Mouse (Mus musculus) layer of hippocampus, adult 18-20 months (tissue): ENCODE measurements around the gene Col4a2. TPM values are rescaled to one million over a fixed set of nuclear protein-coding genes. Genes with fewer than 3 reads are reported as not detected.
A peak's percentile ranks its signal among the peaks of the same experiment; 100 is the strongest.
"Not testable (repeated sequence)": the region's sequence is repeated elsewhere in the genome, so short reads cannot be mapped to it uniquely, and the experiment has no call there.

ENCODE experiments used
- DNase-seq, 2 experiments: peaks; one replicate each; pipeline ENCODE4 v3.0.0; 2022; ENCODE audit warnings: low spot score in 2 of 2
- total RNA-seq, 2 experiments: library from RNA; stranded (reverse); gene quantifications; 2 replicates each; pipeline ENCODE4 v1.2.3; 2021

Col4a2 gene
- total RNA-seq, 2 experiments from 2014 or later, result 39.6 to 42.9 TPM

DNA sequence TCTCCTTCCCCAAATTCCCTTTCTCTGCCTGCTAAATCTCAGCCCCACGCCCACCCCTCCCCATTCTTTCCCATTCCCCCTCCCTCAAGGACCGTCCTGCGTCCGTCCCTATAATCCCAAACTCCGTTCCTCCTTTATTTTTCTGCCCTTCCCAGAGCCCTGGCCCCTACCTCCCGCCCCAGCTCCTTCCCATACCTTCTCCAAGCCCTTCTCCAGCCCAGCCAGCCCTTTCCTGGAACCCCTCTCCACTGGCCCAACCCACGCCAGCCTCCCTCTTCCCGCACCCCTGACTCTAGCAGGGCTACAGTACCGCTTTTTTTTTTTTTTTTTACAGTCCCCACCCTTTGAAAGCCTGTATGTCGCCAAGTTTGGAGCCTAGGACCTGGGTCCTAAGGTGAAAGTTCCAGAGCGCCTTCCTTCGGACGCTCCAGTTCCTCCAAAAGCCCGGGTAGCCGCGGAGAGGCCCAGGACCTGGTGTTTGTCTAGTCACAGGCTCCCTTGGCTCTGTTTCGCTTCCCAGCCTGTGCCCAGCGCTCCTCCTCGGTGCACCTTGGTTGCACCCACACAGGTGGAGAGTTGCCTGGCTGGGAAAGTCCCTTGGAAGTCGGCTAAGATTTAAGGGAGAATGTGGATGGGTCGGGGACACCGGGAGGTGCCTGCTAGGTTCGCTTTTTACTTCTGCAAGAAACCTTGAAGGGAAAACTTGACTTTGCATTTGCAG, 166.4 kb downstream of the Col4a2 start:
- no peak for DNase-seq

GRCm38 (mm10) chr8:11479591-11479990, 167.0 kb downstream of the Col4a2 start:
- DNase-seq, result no peak

DNA sequence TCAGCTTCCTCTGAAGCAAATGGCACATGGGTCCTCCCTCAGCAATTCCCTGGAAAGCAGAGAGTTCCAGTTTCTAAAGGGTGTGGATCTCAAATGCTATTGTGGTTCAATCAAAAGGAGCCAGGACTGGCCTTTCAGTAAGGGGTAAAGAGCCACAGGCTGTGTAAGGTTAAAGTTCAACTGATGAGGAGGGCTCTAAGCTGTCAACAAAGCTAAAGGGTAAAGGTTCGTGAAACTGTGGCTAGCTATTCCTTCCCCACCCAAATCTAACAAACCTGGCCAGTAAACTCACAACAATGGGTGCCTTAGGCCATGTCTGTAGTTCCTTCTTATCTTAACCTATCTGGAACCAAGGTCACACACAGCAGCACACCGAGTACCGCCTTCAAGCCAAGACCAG, 169.3 kb downstream of the Col4a2 start:
- DNase-seq, result no peak

- DNase-seq, result no peak
Measured at GRCm38 (mm10) chr8:11482537-11482936, 169.9 kb downstream of the Col4a2 start.

DNA sequence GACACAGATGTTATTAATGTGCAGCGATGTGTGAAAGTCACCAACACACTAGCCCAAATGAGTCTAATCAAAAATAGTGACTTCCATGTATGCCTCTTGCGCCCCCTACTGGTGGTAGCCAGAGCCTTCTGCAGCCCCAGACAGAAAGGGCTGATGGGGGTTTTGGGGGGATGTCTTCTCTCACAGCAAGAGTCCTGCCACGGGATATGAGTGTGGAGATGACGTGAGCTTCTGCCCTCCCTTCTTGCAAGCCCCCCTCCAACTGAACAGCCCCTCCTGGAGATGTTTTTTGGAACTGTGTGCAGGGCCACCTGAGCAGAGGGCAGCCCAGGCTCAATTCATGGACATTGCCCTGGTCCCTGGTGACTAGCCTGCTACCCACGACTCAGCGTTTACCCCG, 173.5 kb downstream of the Col4a2 start:
- peak; percentile 39 to 74 for DNase-seq

DNA sequence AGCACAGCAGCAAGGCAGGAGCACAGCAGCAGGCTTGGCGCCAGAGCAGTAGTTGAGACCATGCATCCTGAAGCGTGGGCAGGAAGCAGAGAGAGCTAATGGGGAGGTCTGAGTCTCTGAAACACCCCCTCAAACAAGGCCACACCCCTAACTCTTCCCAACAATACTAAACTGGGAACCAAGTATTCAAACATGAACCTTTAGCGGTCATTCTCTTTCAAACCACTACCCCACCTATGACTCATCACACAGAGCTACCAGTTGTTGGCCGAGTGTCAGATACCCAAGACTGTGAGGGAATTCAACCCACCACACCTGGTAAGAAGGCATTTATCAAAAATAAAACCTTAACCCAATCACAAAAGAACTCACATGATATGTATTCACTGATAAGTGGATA, 174.6 kb downstream of the Col4a2 start:
- no peak for DNase-seq

DNA sequence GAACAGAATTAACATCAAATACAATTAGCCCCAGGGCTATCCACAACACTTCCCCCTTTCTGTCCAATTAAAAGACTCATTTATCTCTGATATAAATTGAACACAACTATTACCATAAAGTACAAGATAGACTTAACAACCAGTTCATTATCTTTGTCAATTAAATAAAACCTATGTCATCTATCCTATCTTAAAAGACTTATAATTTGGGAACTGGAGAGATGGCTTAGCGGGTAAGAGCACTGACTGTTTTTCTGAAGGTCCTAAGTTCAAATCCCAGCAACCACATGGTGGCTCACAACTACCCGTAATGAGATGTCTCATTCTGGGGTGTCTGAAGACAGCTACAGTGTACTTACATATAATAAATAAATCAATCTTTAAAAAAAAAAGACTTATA, 179.7 kb downstream of the Col4a2 start:
- not testable (repeated sequence) for DNase-seq

DNA sequence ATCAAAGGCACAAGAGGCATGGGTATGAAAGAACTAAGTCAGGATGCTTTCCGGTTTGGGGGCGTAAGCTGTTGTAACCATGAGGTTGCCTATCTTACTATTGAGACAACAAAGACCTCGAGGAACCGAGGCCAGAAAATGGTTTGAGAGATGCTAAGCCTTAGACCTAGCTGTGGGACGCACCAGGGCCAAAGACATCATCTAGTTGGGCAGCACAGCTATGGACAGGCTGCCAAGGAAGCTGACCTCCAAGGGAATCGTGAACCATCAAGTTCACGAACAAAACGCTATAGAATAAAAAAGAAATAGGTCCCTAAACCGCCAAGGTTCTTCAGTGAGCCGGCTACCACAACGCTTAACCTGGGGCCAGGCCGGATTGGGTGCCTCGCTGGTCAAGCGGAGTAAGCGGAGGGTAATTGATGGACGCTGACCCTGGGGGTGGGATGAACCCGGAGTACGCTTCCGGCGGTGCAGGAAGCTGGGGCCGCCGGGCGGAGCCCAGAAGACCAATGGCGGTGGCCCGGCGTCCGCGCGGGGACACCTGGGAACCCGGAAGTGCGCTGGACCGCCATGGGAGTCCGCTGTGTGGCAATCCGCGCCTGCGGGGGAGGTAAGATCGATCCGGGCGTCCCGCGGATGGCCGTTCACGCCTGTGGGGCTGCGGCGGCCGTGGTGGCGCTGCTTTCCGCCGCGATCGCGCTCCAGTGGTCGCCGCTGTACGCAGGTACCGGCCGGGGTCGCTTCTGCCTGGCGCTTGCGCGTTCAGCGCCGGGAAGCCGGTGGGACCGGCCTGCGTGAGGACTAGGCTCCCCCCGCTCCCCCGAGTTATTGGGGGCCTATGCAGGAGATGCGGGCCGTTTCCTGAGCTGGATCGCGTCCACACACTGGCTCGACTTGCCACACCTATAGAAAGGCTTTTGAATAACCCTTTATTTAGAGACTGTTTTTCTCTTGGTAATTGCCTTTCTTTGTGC, 184.7 kb downstream of the Col4a2 start, which contains the start of gene Naxd:
Gene Naxd, plus strand, starts transcription at position 490 of the 974 bp plus-strand sequence.
- DNase-seq, result peak; percentile 85 to 93

GRCm38 (mm10) chr8:11498281-11498680, 185.7 kb downstream of the Col4a2 start:
- no peak for DNase-seq

Other genes with a start within 250 kb of the Col4a2 start
- gene Col4a1, start within 50 bp of the Col4a2 start, total RNA-seq, result 10 to 100 TPM; 33.4 to 43.0 TPM
- gene Rab20, start 165.9 kb downstream of the Col4a2 start, total RNA-seq, result under 1 TPM; 0.30 to 0.89 TPM
- gene Naxd, start 184.7 kb downstream of the Col4a2 start, total RNA-seq, result 10 to 100 TPM; 56.0 to 59.7 TPM
- gene Cars2, start 238.0 kb downstream of the Col4a2 start, total RNA-seq, result 10 to 100 TPM; 18.8 to 23.3 TPM
- 10 to 100 TPM; 36.7 to 49.9 TPM for gene Ing1, start 242.8 kb downstream of the Col4a2 start, total RNA-seq